Comparison of ENCODE assay signal across 8 mouse cellular contexts in the genomic region with DNA sequence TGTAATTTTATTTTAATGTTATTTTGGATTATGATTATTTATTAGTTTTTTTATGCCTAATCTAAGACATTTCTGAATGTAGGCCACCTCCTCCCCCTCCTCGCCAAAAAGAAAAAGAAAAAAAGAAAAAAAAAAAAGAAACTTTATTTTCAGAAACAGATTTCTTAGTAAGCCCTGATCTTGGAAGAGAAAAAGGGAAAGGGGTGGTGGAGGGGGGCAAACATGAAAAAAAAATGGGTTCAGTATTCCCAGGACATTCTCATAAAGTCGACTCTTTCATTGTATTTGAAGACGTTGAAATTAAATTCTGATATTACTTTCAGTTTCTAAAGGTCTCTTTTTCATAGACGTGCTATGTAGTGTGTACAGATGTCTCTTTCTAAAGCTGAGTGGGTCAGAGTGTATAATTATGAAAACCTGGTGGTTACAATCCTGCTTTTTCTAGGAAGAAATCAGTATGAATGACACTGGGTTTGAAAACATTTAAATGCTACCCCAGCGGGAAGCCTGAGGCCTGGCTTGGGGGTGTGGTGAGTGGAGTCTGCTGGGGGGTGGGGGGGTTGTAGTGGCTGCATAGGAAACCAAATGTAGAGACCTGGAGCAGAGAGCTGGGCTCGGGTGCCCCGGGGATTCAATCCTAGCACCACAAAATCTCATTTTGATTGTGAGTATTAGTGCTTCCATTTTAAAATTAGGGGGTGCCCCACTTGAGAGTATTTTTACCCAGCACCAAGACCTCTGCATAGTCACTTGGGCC. TPM values are rescaled to one million over a fixed set of nuclear protein-coding genes. Genes with fewer than 3 reads are reported as not detected.
DNase-seq lines count a peak whose midpoint lies in the region; ATAC-seq and TF ChIP-seq lines count a peak whose summit lies in the region.

No protein-coding gene starts in this region.

- TF ChIP-seq EP300 in ES-Bruce4 (IDR thresholded peaks at IDR 0.05; ENCODE audit: insufficient read depth, low read depth, low read length) = no peak

- H3K27ac ChIP-seq in heart, embryonic 11.5 days (ENCODE audit: low read depth, low read length) = no peak overlapping the region
- H3K27ac ChIP-seq in ES-Bruce4 (ENCODE audit: insufficient read depth, low read length) = no peak overlapping the region
- peak overlapping the region; percentile 93 for H3K27ac ChIP-seq in hindbrain, embryonic 10.5 days
- H3K27ac ChIP-seq in midbrain, embryonic 10.5 days (replicated peaks) = peak overlapping the region; percentile 92; the same call in 1 of the 2 replicates

- peak overlapping the region; percentile 87 for H3K4me3 ChIP-seq in heart, embryonic 11.5 days (ENCODE audit: low read depth, low read length)
- H3K4me3 ChIP-seq in ES-Bruce4 (ENCODE audit: low read depth, low read length) = no peak overlapping the region
- peak overlapping the region; percentile 76 for H3K4me3 ChIP-seq in hindbrain, embryonic 10.5 days
- peak overlapping the region; percentile 87 for H3K4me3 ChIP-seq in midbrain, embryonic 10.5 days

- peak overlapping the region; percentile 92; the same call in 1 of the 2 replicates for H3K9ac ChIP-seq in heart, embryonic 11.5 days (ENCODE audit: low read depth, low read length)
- H3K9ac ChIP-seq in ES-Bruce4 (ENCODE audit: low read depth, poor library complexity, severe bottlenecking) = peak overlapping the region; percentile 74; the same call in 1 of the 2 replicates

- no peak for TF ChIP-seq CTCF in ES-Bruce4 (IDR thresholded peaks at IDR 0.05; ENCODE audit: low read depth, low read length)

- no peaks in the 10 kb centered on the region for H3K27me3 ChIP-seq in heart, embryonic 11.5 days (ENCODE audit: control insufficient read depth, insufficient read depth, low read length)
- no peaks in the 10 kb centered on the region for H3K27me3 ChIP-seq in ES-Bruce4 (ENCODE audit: control insufficient read depth, insufficient read depth, low read length, poor library complexity, severe bottlenecking)
- H3K27me3 ChIP-seq in hindbrain, embryonic 10.5 days (ENCODE audit: insufficient read depth, poor library complexity, severe bottlenecking) = no peaks in the 10 kb centered on the region
- H3K27me3 ChIP-seq in midbrain, embryonic 10.5 days (ENCODE audit: low read depth, poor library complexity, severe bottlenecking) = 0 out of 2 replicates have a peak, but pooled peaks cover 17% of the 10 kb centered on the region

- peak overlapping the region; percentile 87 for H3K4me2 ChIP-seq in heart, embryonic 11.5 days

- H3K4me1 ChIP-seq in heart, embryonic 11.5 days (ENCODE audit: control insufficient read depth, insufficient read depth, low read length) = peaks cover 30% of the 10 kb centered on the region
- H3K4me1 ChIP-seq in ES-Bruce4 (ENCODE audit: control insufficient read depth, insufficient read depth, low read length) = no peaks in the 10 kb centered on the region
- H3K4me1 ChIP-seq in hindbrain, embryonic 10.5 days (replicated peaks) = peaks cover 49% of the 10 kb centered on the region
- H3K4me1 ChIP-seq in midbrain, embryonic 10.5 days = peaks cover 56% of the 10 kb centered on the region

- no peaks in the 10 kb centered on the region for H3K36me3 ChIP-seq in heart, embryonic 11.5 days (ENCODE audit: control insufficient read depth, insufficient read depth, low read length)
- no peaks in the 10 kb centered on the region for H3K36me3 ChIP-seq in ES-Bruce4 (ENCODE audit: control insufficient read depth, insufficient read depth, low read length, poor library complexity, severe bottlenecking)
- H3K36me3 ChIP-seq in hindbrain, embryonic 10.5 days = no peaks in the 10 kb centered on the region
- H3K36me3 ChIP-seq in midbrain, embryonic 10.5 days = no peaks in the 10 kb centered on the region

- no peak for TF ChIP-seq POLR2A in ES-Bruce4 (IDR thresholded peaks at IDR 0.05; ENCODE audit: insufficient read depth, low read length)

- WGBS in heart, embryonic 11.5 days (ENCODE audit: insufficient replicate concordance) = 7% methylated on average over 7 of the region's 7 CpGs
- WGBS in hindbrain, embryonic 10.5 days = 6% methylated on average over 7 of the region's 7 CpGs
- WGBS in midbrain, embryonic 10.5 days = 7% methylated on average over 7 of the region's 7 CpGs

- ATAC-seq in heart, embryonic 11.5 days (replicated peaks; ENCODE audit: insufficient number of reproducible peaks, low FRiP score, low TSS enrichment) = no peak

- no peak for DNase-seq in heart, postnatal 36 days
- DNase-seq in hindbrain, embryonic 10.5 days (ENCODE audit: low spot score) = no peak
- no peak for DNase-seq in midbrain, embryonic 10.5 days (ENCODE audit: low spot score)
- DNase-seq in layer of hippocampus, adult 18-20 months (ENCODE audit: low spot score in 2 of 2) = no peak
- no peak for DNase-seq in cerebellum, adult 11-12 months
- no peak for DNase-seq in ovary, postnatal 14 days (ENCODE audit: low spot score)

- no peaks in the 10 kb centered on the region for H3K9me3 ChIP-seq in heart, embryonic 11.5 days (replicated peaks; ENCODE audit: control insufficient read depth, low read length)
- H3K9me3 ChIP-seq in ES-Bruce4 (replicated peaks; ENCODE audit: control insufficient read depth, insufficient read depth, low read length, poor library complexity, severe bottlenecking) = no peaks in the 10 kb centered on the region
- H3K9me3 ChIP-seq in hindbrain, embryonic 10.5 days = no peaks in the 10 kb centered on the region
- H3K9me3 ChIP-seq in midbrain, embryonic 10.5 days (replicated peaks) = no peaks in the 10 kb centered on the region

- intact Hi-C loops in heart, postnatal 36 days (cut with DNase I) = loop anchor here (5.0 kb wide), 3 partner anchors 34 to 169 kb away; no protein-coding TSS in a partner anchor

RNA-seq across cellular contexts. Expression of a gene that starts 2.4 kb away (rescaled TPM):
- polyA plus RNA-seq in heart, embryonic 11.5 days (2014; fragmentation: Nextera tagmentation; extraction: Ambion mirVana) = 20.9 and 22.2 TPM in 2 replicates
- 10 to 100 TPM in 1 of 2 experiments, 1 to 10 TPM in 1; 9.8 to 17.3 TPM for total RNA-seq in heart, postnatal 36 days (2021)
- 12.6 and 15.3 TPM in 2 replicates for polyA plus RNA-seq in ES-Bruce4 (2011; ENCODE audit: insufficient read depth, insufficient read length, low read depth, missing spikeins)
- polyA plus RNA-seq in hindbrain, embryonic 10.5 days (2016; fragmentation: Nextera tagmentation; extraction: Ambion mirVana) = 36.9 and 41.1 TPM in 2 replicates
- 15.1 and 17.3 TPM in 2 replicates for polyA plus RNA-seq in midbrain, embryonic 10.5 days (2016; fragmentation: Nextera tagmentation; extraction: Ambion mirVana)
- 10 to 100 TPM; 16.7 to 20.5 TPM for total RNA-seq in layer of hippocampus, adult 18-20 months (2021)

RNA-seq across cellular contexts. Expression of a gene that starts 35.5 kb away (rescaled TPM):
- polyA plus RNA-seq in heart, embryonic 11.5 days (2014; fragmentation: Nextera tagmentation; extraction: Ambion mirVana) = 202 and 207 TPM in 2 replicates
- total RNA-seq in heart, postnatal 36 days (2021) = 10 to 100 TPM; 60.7 to 74.5 TPM
- 1,132 and 1,280 TPM in 2 replicates for polyA plus RNA-seq in ES-Bruce4 (2011; ENCODE audit: insufficient read depth, insufficient read length, low read depth, missing spikeins)
- polyA plus RNA-seq in hindbrain, embryonic 10.5 days (2016; fragmentation: Nextera tagmentation; extraction: Ambion mirVana) = 256 and 361 TPM in 2 replicates
- 355 and 424 TPM in 2 replicates for polyA plus RNA-seq in midbrain, embryonic 10.5 days (2016; fragmentation: Nextera tagmentation; extraction: Ambion mirVana)
- 100 to 1,000 TPM; 154 to 161 TPM for total RNA-seq in layer of hippocampus, adult 18-20 months (2021)

Comparison
In these comparisons a context has a peak if more than half of its experiments do, and no peak if none do; other contexts are left out.
1. H3K27ac ChIP-seq: peak in hindbrain, embryonic 10.5 days (single experiment) and midbrain, embryonic 10.5 days (single experiment); none in heart, embryonic 11.5 days (single experiment) and ES-Bruce4 (single experiment).